Mouse (Mus musculus): ENCODE measurements around the gene Eif4a3.

DNA sequence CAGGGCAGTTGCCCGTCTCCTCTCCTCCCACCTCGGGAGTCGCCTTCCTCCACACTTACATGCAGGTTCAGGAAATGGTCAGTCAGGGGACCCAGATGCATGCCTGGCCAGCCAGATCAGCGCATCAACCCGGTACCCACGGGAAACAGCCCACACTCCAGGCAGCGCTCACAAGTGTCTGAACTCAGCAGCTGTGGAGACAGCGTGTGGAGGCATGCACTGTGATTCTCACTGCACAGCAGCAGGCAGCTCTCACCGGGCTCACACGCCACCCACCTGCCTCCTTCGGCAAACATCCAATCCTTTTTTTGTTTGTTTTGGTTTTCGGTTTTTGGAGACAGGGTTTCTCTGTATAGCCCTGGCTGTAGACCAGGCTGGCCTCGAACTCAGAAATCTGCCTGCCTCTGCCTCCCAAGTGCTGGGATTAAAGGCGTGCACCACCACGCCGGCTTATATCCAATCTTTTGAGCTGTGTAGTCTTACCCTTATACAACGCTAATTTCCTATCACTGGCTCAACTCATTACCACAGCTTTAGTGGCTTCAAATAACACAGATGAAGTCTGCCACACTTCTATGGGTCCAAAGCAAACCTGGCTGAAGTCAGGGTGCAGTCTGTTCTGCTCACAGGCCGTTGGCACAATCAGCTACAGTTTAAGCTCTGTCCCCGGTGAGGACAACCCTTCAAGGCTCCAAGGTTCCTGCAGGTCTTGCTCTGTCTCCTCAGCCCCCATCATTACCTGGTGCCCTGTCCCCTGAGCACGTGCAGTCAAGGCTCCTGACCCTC lies 12.5 kb downstream of the Eif4a3 start:
- TF ChIP-seq POLR2A (IDR thresholded peaks at IDR 0.05; ENCODE audit: extremely low read depth, insufficient read depth, low read length) (no peak), CTCF (IDR thresholded peaks at IDR 0.05; ENCODE audit: extremely low read depth, insufficient read depth, low read length) (no peak)

Measured in cortical plate, adult 2 months (tissue).